Comparison of ENCODE assay signal across 8 mouse cellular contexts in the genomic region with DNA sequence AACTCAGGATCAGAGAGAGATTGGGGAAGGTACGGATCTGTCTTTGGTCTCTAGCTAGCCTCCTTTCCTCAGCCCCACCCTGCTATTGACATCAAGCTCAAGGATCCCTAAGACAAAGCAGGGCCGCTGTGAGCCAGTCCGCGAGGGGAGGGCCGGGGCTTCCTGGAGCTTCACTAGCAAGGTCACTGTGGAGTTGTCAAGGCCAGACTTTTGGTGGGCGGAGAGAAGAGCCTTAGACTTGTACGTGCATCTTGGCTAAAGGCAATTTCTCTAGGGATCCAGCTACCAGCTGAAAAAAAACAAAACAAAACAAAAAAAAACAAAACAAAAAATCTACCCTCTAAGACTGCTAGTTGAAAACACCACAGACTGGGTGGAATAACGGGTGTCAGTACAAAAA. TPM values are rescaled to one million over a fixed set of nuclear protein-coding genes. Genes with fewer than 3 reads are reported as not detected.
A peak's percentile ranks its signal among the peaks of the same experiment; 100 is the strongest.
DNase-seq lines count a peak whose midpoint lies in the region; ATAC-seq and TF ChIP-seq lines count a peak whose summit lies in the region.

No protein-coding gene starts in this region.

- DNase-seq in gastrocnemius, postnatal 14 days, result peak; percentile 19
- peak; percentile 54 for DNase-seq in induced T-regulatory cell, adult 2 months (ENCODE audit: low read depth)
- no peak for DNase-seq in liver, postnatal 0 days
- no peak for DNase-seq in frontal cortex, postnatal 25 days (ENCODE audit: low spot score in 2 of 2)
- DNase-seq in cerebellum, adult 8-10 months, result no peak
- no peak for DNase-seq in left cerebral cortex, postnatal 36 days (ENCODE audit: low spot score in 2 of 2)

- 14% methylated on average over 8 of the region's 8 CpGs for WGBS in liver, postnatal 0 days (ENCODE audit: insufficient replicate concordance)

- peaks cover 52% of the 10 kb centered on the region for H3K4me1 ChIP-seq in megakaryocyte, embryonic 14.5 days
- peaks cover 11% of the 10 kb centered on the region; the same call in 1 of the 2 replicates for H3K4me1 ChIP-seq in liver, postnatal 0 days (ENCODE audit: insufficient read depth)

- intact Hi-C loops in gastrocnemius, postnatal 14 days (cut with DNase I; ENCODE audit: low total_unique reads), result loop anchor here (5.0 kb wide), 1 partner anchor 96 kb away; no protein-coding TSS in a partner anchor
- intact Hi-C loops in left cerebral cortex, postnatal 36 days (cut with DNase I), result loop anchor here (2.0 kb wide), 1 partner anchor 133 kb away; the partner anchor contains the start of gene Rps17

- H3K4me3 ChIP-seq in megakaryocyte, embryonic 14.5 days (replicated peaks), result peak overlapping the region; percentile 90
- H3K4me3 ChIP-seq in liver, postnatal 0 days (ENCODE audit: low read depth, low read length), result peak overlapping the region; percentile 52

- peaks cover 60% of the 10 kb centered on the region for H3K27me3 ChIP-seq in megakaryocyte, embryonic 14.5 days (replicated peaks)
- peaks cover 11% of the 10 kb centered on the region for H3K27me3 ChIP-seq in liver, postnatal 0 days (ENCODE audit: insufficient read depth, low read length)

- no peak for TF ChIP-seq CTCF in liver, postnatal 0 days (IDR thresholded peaks at IDR 0.05; ENCODE audit: low read depth)

- H3K36me3 ChIP-seq in megakaryocyte, embryonic 14.5 days (replicated peaks; ENCODE audit: low read length), result no peaks in the 10 kb centered on the region
- H3K36me3 ChIP-seq in liver, postnatal 0 days (replicated peaks; ENCODE audit: insufficient read depth, low read length), result no peaks in the 10 kb centered on the region

- no peak for TF ChIP-seq EP300 in liver, postnatal 0 days (IDR thresholded peaks at IDR 0.05; ENCODE audit: low read depth)

- H3K27ac ChIP-seq in liver, postnatal 0 days (ENCODE audit: low read depth), result 0 out of 2 replicates have a peak overlapping the region, but pooled peaks have one; percentile 88

- H3K4me2 ChIP-seq in liver, postnatal 0 days (ENCODE audit: low read depth, low read length), result peak overlapping the region; percentile 73

- no peaks in the 10 kb centered on the region for H3K9me3 ChIP-seq in megakaryocyte, embryonic 14.5 days
- H3K9me3 ChIP-seq in liver, postnatal 0 days (ENCODE audit: low read length), result no peaks in the 10 kb centered on the region

- no peak for ATAC-seq in megakaryocyte, adult 5-6 weeks (ENCODE audit: poor library complexity, severe bottlenecking)
- no peak for ATAC-seq in liver, postnatal 0 days

- H3K9ac ChIP-seq in liver, postnatal 0 days (replicated peaks), result no peak overlapping the region; the same call in 1 of the 2 replicates

RNA-seq across cellular contexts. Expression of gene Pde8a, which starts 1.6 kb away (rescaled TPM):
- 2.9 TPM in 1 of 2 replicates, not detected in the other for polyA plus RNA-seq in megakaryocyte, embryonic 14.5 days (2012; ENCODE audit: insufficient read depth, low replicate concordance)
- 14.4 and 15.9 TPM in 2 replicates for total RNA-seq in megakaryocyte, adult 5-6 weeks (2015)
- 6.4 and 8.4 TPM in 2 replicates for total RNA-seq in megakaryocyte, adult 5-6 weeks (2017)
- total RNA-seq in gastrocnemius, postnatal 14 days (2021), result 1 to 10 TPM; 6.7 to 7.0 TPM
- polyA plus RNA-seq in liver, postnatal 0 days (2015; fragmentation: Nextera tagmentation; extraction: Ambion mirVana), result 3.1 and 3.4 TPM in 2 replicates
- 1 to 10 TPM; 6.6 to 8.2 TPM for total RNA-seq in left cerebral cortex, postnatal 36 days (2021)

Comparison
In these comparisons a context has a peak if more than half of its experiments do, and no peak if none do; other contexts are left out.
1. DNase-seq: peak in gastrocnemius, postnatal 14 days (single experiment) and induced T-regulatory cell, adult 2 months (single experiment); none in liver, postnatal 0 days (single experiment), frontal cortex, postnatal 25 days (0 of 2), cerebellum, adult 8-10 months (single experiment) and left cerebral cortex, postnatal 36 days (0 of 2).